Mouse (Mus musculus) lung, embryonic 14.5 days (tissue): ENCODE measurements around the gene Slc31a1. TPM values are rescaled to one million over a fixed set of nuclear protein-coding genes. Genes with fewer than 3 reads are reported as not detected.

Source experiments
- ATAC-seq: fragments of 200-750 bp; cut with Nextera tagmentation; 2 replicates; pipeline ENCODE4 v1.8.0; 2017; ENCODE audit warnings: mild to moderate bottlenecking, moderate TSS enrichment, moderate library complexity; ENCODE audit not compliant: insufficient read depth
- DNase-seq: peaks from one replicate; pipeline ENCODE4 v3.0.0-alpha.2; 2015
- H3K27ac ChIP-seq: fragments of 300-500 bp; sonication (generic); 2 replicates; pipeline ENCODE4 v1.5.1; 2014; ENCODE audit warnings: low read depth, mild to moderate bottlenecking, moderate library complexity
- H3K27me3 ChIP-seq: fragments of 300-500 bp; sonication (generic); 2 replicates; pipeline ENCODE4 v1.6.1; 2014; ENCODE audit warnings: low read length, control low read depth; ENCODE audit not compliant: insufficient read depth
- H3K36me3 ChIP-seq: fragments of 300-500 bp; sonication (generic); 2 replicates; pipeline ENCODE4 v1.6.1; 2014; ENCODE audit warnings: control low read depth; ENCODE audit not compliant: insufficient read depth
- H3K4me1 ChIP-seq: fragments of 300-500 bp; sonication (generic); 2 replicates; pipeline ENCODE4 v1.6.1; 2014; ENCODE audit warnings: antibody characterized with exemption, control low read depth; ENCODE audit not compliant: insufficient read depth
- H3K4me2 ChIP-seq: fragments of 300-500 bp; sonication (generic); 2 replicates; pipeline ENCODE4 v1.6.1; 2014; ENCODE audit warnings: mild to moderate bottlenecking
- H3K4me3 ChIP-seq: fragments of 300-500 bp; sonication (generic); 2 replicates; pipeline ENCODE4 v1.5.1; 2014; ENCODE audit warnings: low read depth, low read length
- H3K9ac ChIP-seq: fragments of 300-500 bp; sonication (generic); 2 replicates; pipeline ENCODE4 v1.6.1; 2014
- H3K9me3 ChIP-seq: fragments of 300-500 bp; sonication (generic); 2 replicates; pipeline ENCODE4 v1.6.1; 2016; ENCODE audit warnings: low read depth, low read length, control low read depth
- CTCF ChIP-seq: IDR thresholded peaks from 2 replicates; pipeline ENCODE4 v1.5.1; 2016; ENCODE audit warnings: antibody characterized with exemption, low read depth
- WGBS: fragments of 180-500 bp; shearing (Covaris S2); extraction: QIAGEN DNeasy Blood & Tissue Kit; methylation state at CpG from one replicate; pipeline ENCODE4 v1.1.7; 2014; 5-methylcytosine and 5-hydroxymethylcytosine counted together
- polyA plus RNA-seq: library from polyadenylated mRNA; unstranded; fragments of >200 nt; fragmentation: Nextera tagmentation; extraction: Ambion mirVana; gene quantifications from 2 replicates; pipeline ENCODE4 v1.2.1, GENCODE M21; 2014

Slc31a1 gene
- polyA plus RNA-seq, 1 experiment from 2014 or later, result 44.4 TPM

- H3K36me3 ChIP-seq, result peaks cover 35% of the 10 kb centered on the region
- DNase-seq (no peak), ATAC-seq (no peak)
- no peak overlapping the region for H3K4me2 ChIP-seq
- WGBS, result 91% methylated on average over 7 of the region's 7 CpGs
- no peaks in the 10 kb centered on the region for H3K4me1 ChIP-seq
- H3K9me3 ChIP-seq, result no peaks in the 10 kb centered on the region
- no peak for TF ChIP-seq CTCF
- no peaks in the 10 kb centered on the region for H3K27me3 ChIP-seq
- H3K4me3 ChIP-seq, result no peak overlapping the region
- no peak overlapping the region for H3K27ac ChIP-seq
- H3K9ac ChIP-seq, result no peak overlapping the region
Measured at GRCm38 (mm10) chr4:62385439-62385838, 24.9 kb downstream of the Slc31a1 start.

DNA sequence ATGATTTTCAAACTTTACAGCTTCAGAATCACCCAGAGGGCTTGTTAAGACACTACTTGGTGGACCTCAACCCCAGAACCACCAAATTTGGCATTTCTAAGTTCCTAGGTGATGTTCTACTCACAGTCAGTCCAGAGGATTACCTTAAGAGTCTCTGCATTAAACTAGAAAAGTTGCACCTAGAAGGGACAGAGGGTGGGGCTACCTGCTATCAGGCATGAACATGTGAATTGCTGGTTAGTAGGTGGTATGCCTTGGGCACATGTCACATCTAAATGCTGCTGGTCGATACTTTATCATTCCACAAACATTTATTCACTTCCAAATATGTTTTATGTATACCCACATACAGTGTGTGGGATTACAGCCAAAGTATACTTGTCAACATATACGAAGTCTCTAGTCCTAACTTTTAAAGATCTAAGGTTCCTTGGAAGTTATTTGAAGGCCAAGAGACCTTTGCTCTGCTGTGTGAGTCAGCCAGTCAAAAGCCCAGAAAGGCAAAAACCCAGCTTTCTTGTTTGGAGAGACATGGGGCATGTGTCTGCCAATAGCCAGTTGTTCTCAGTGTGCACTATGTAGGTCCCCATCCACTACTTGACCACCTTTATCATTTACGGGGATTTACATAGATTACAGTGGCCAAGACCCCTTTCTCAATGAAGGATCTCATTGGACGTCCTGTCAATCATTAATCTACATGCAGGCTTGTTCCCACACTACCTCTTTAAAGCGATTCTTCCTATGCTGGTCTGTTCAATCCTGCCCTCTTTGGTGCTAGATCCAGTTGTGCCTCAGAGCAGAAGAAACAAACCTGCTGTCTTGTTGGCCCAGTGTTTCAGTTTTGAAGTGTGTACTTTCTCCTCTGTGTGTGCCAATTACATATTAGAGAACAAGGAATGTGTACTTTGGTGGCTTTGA is 29.3 kb downstream of the Slc31a1 start:
- TF ChIP-seq CTCF, result no peak
- no peak overlapping the region for H3K4me3 ChIP-seq
- H3K36me3 ChIP-seq, result peaks cover 56% of the 10 kb centered on the region
- no peaks in the 10 kb centered on the region for H3K4me1 ChIP-seq
- H3K9ac ChIP-seq, result no peak overlapping the region
- H3K27me3 ChIP-seq, result no peaks in the 10 kb centered on the region
- no peaks in the 10 kb centered on the region for H3K9me3 ChIP-seq
- 74% methylated on average over 5 of the region's 5 CpGs for WGBS
- DNase-seq, result no peak
- no peak overlapping the region for H3K4me2 ChIP-seq
- H3K27ac ChIP-seq, result no peak overlapping the region
- no peak for ATAC-seq

GRCm38 (mm10) chr4:62391892-62392291 is 31.4 kb downstream of the Slc31a1 start:
- WGBS, result 75% methylated on average over 7 of the region's 7 CpGs
- TF ChIP-seq CTCF, result no peak
- Histone ChIP-seq H3K4me2 (no peak overlapping the region), H3K27me3 (no peaks in the 10 kb centered on the region), H3K27ac (no peak overlapping the region), H3K4me1 (no peaks in the 10 kb centered on the region), H3K9me3 (no peaks in the 10 kb centered on the region), H3K9ac (no peak overlapping the region), H3K36me3 (peaks cover 72% of the 10 kb centered on the region), H3K4me3 (no peak overlapping the region)
- no peak for ATAC-seq
- no peak for DNase-seq

DNA sequence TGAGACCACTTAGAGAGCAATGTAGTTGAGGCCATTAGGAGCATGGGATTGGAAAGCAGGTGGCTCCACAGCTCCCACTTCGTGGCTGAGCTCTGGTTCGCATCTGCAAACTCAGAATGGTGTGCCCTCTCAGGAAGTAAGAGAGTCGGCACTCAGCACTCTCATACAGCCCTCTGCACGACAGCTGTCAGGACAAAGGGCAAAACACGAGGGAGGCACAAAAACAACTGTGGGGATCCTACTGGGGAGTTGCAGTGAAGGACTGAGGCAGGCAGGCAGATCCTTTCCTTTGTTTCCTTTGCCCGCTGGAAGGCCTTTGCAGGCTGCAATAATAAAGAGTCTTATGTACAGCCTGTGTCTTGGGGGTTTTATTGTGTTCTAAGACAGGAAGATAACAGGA is 32.9 kb downstream of the Slc31a1 start:
- no peak for ATAC-seq

GRCm38 (mm10) chr4:62395806-62396205 is 35.3 kb downstream of the Slc31a1 start:
- no peak for DNase-seq
- no peak for ATAC-seq
- peaks cover 86% of the 10 kb centered on the region for H3K36me3 ChIP-seq
- no peak overlapping the region for H3K4me2 ChIP-seq
- H3K9ac ChIP-seq, result no peak overlapping the region
- no peaks in the 10 kb centered on the region for H3K4me1 ChIP-seq
- no peak for TF ChIP-seq CTCF
- 85% methylated on average over 1 of the region's 1 CpGs for WGBS
- no peaks in the 10 kb centered on the region for H3K9me3 ChIP-seq
- no peak overlapping the region for H3K27ac ChIP-seq
- no peak overlapping the region for H3K4me3 ChIP-seq
- no peaks in the 10 kb centered on the region for H3K27me3 ChIP-seq

More for the DNA sequence above, 32.9 kb downstream of the Slc31a1 start:
- peaks cover 78% of the 10 kb centered on the region for H3K36me3 ChIP-seq
- H3K4me3 ChIP-seq, result no peak overlapping the region
- no peaks in the 10 kb centered on the region for H3K9me3 ChIP-seq
- no peaks in the 10 kb centered on the region for H3K27me3 ChIP-seq
- TF ChIP-seq CTCF, result no peak
- H3K9ac ChIP-seq, result no peak overlapping the region
- H3K4me1 ChIP-seq, result no peaks in the 10 kb centered on the region
- 63% methylated on average over 6 of the region's 6 CpGs for WGBS
- H3K4me2 ChIP-seq, result no peak overlapping the region
- no peak overlapping the region for H3K27ac ChIP-seq
- DNase-seq, result no peak

DNA sequence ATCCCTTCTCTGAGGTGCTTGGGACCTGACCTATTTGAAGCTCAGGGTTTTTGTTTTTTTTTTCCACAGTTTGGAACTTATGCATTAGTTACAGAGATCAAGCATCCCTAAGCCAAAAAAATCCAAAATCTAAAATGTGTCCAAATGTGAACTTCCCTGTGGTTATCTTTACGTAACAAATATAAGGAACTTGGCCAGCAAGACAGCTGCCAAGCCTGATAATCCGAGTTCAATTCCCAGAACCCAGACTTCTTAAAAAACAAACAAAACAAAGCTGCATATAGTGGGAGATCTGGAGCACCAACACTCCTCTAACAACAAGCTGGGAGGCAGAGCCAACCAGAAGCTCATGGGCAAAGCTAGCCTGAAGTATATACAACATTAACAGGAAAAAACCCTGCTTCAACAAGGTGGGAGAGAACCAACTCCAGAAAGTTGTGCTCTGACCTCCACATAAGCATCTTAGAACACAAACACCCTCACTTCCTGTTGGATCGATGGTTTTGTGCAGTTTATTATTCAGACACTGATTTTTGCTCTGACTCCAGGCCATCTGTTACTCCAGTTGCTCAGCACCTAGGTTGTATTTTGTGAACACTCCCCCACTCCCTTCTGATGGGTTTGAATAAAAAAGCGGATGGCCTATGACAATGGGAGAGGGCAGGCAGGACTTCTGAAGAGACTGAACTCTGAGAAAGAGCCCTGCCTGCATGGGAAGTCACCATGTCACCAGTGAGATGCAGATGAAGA is 37.3 kb downstream of the Slc31a1 start:
- no peak for TF ChIP-seq CTCF
- no peak overlapping the region for H3K4me3 ChIP-seq
- H3K9me3 ChIP-seq, result no peaks in the 10 kb centered on the region
- H3K4me2 ChIP-seq, result no peak overlapping the region
- no peak overlapping the region for H3K27ac ChIP-seq
- WGBS, result 76% methylated on average over 4 of the region's 4 CpGs
- no peaks in the 10 kb centered on the region for H3K4me1 ChIP-seq
- H3K9ac ChIP-seq, result no peak overlapping the region
- ATAC-seq (no peak), DNase-seq (no peak)
- H3K27me3 ChIP-seq, result no peaks in the 10 kb centered on the region
- peaks cover 90% of the 10 kb centered on the region for H3K36me3 ChIP-seq

DNA sequence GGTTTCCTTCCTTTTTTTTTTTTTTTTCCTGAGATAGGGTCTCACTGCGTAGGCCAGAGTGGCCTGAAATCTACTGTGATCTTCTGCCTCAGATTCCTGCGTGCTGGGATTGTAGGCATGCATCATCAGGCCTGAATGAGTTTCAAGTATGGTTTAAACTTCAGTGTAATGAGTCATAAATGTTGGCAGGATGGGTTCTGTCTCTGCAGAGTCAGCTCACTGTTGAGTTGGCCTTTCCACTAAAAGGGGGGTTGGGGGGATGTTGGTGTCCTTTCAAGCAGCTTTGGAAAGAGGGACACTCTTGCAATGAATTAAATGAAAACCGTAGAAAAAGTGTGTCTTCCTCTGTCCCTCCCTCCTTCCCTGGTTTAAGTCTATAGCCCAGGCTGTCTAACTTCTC is 38.4 kb downstream of the Slc31a1 start:
- Histone ChIP-seq H3K4me3 (no peak overlapping the region), H3K9me3 (no peaks in the 10 kb centered on the region), H3K4me2 (no peak overlapping the region), H3K4me1 (no peaks in the 10 kb centered on the region), H3K27me3 (no peaks in the 10 kb centered on the region), H3K27ac (no peak overlapping the region), H3K9ac (no peak overlapping the region), H3K36me3 (peaks cover 89% of the 10 kb centered on the region)
- ATAC-seq, result no peak
- DNase-seq, result no peak
- WGBS, result 85% methylated on average over 3 of the region's 3 CpGs
- no peak for TF ChIP-seq CTCF
